Mouse (Mus musculus) stomach, embryonic 16.5 days (tissue): ENCODE measurements around the gene Lrrc52. TPM values are rescaled to one million over a fixed set of nuclear protein-coding genes. Genes with fewer than 3 reads are reported as not detected.

ENCODE experiments used
- ATAC-seq: fragments of 200-750 bp; cut with Nextera tagmentation; 2 replicates; pipeline ENCODE4 v1.8.0; 2017; ENCODE audit warnings: moderate number of reproducible peaks, moderate TSS enrichment; ENCODE audit not compliant: insufficient read depth, low FRiP score
- H3K27ac ChIP-seq: fragments of 300-500 bp; sonication (generic); 2 replicates; pipeline ENCODE4 v1.5.1; 2014; ENCODE audit warnings: low read length
- H3K27me3 ChIP-seq: fragments of 300-500 bp; sonication (generic); 2 replicates; pipeline ENCODE4 v1.6.1; 2014; ENCODE audit warnings: low read length, control low read depth, mixed read lengths; ENCODE audit not compliant: control insufficient read depth, insufficient read depth
- H3K36me3 ChIP-seq: fragments of 300-500 bp; sonication (generic); 2 replicates; pipeline ENCODE4 v1.6.1; 2014; ENCODE audit warnings: low read length; ENCODE audit not compliant: control insufficient read depth, insufficient read depth
- H3K4me1 ChIP-seq: fragments of 300-500 bp; sonication (generic); 2 replicates; pipeline ENCODE4 v1.6.1; 2014; ENCODE audit warnings: low read length, control low read depth, mixed read lengths; ENCODE audit not compliant: control insufficient read depth, insufficient read depth
- H3K4me2 ChIP-seq: fragments of 300-500 bp; sonication (generic); 2 replicates; pipeline ENCODE4 v1.6.1; 2014; ENCODE audit warnings: low read depth, low read length, mixed read lengths
- H3K4me3 ChIP-seq: fragments of 300-500 bp; sonication (generic); replicated peaks from 2 replicates; pipeline ENCODE4 v1.5.1; 2014; ENCODE audit warnings: mild to moderate bottlenecking, low read length
- H3K9ac ChIP-seq: fragments of 300-500 bp; sonication (generic); 2 replicates; pipeline ENCODE4 v1.6.1; 2014; ENCODE audit warnings: low read length
- H3K9me3 ChIP-seq: fragments of 300-500 bp; sonication (generic); replicated peaks from 2 replicates; pipeline ENCODE4 v1.6.1; 2016; ENCODE audit warnings: low read length, control low read depth; ENCODE audit not compliant: control insufficient read depth
- WGBS: fragments of 180-500 bp; shearing (Covaris S2); extraction: QIAGEN DNeasy Blood & Tissue Kit; methylation state at CpG from one replicate; pipeline ENCODE4 v1.1.7; 2014; 5-methylcytosine and 5-hydroxymethylcytosine counted together
- polyA plus RNA-seq: library from polyadenylated mRNA; unstranded; fragments of >200 nt; fragmentation: Nextera tagmentation; extraction: Ambion mirVana; gene quantifications from 2 replicates; pipeline ENCODE4 v1.2.1, GENCODE M21; 2015

Lrrc52 gene
- polyA plus RNA-seq, 1 experiment from 2014 or later: not detected

GRCm38 (mm10) chr1:167422501-167423240 lies 43.9 kb downstream of the Lrrc52 start:
- Histone ChIP-seq H3K27ac (no peak overlapping the region), H3K4me3 (no peak overlapping the region), H3K36me3 (no peaks in the 10 kb centered on the region), H3K4me1 (0 out of 2 replicates have a peak, but pooled peaks cover 2% of the 10 kb centered on the region), H3K27me3 (no peaks in the 10 kb centered on the region), H3K9ac (no peak overlapping the region), H3K4me2 (no peak overlapping the region), H3K9me3 (no peaks in the 10 kb centered on the region)
- no peak for ATAC-seq
- 65% methylated on average over 11 of the region's 11 CpGs for WGBS

DNA sequence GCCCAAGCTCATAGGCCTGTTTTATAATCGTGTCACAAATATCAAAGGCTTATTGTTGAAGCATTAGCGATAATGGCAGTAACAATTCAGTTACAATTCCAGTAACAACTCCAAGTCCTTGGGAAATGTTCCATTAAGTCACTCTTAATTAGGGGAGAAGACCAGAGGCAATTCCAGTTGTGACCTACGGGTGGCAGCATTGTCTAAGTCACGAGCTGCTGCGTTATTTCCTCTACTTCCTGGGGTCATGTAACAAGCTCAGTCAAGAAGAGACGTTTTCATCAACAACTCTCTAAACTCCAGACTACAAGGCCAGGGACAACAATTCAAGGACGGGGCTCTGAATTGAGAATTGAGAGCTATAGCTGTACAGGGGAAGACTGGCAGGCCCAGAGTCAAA lies 51.7 kb downstream of the Lrrc52 start:
- no peak overlapping the region for H3K4me3 ChIP-seq
- no peak overlapping the region for H3K4me2 ChIP-seq
- H3K9ac ChIP-seq: no peak overlapping the region
- no peaks in the 10 kb centered on the region for H3K36me3 ChIP-seq
- no peak for ATAC-seq
- no peaks in the 10 kb centered on the region for H3K9me3 ChIP-seq
- H3K27ac ChIP-seq: no peak overlapping the region
- H3K4me1 ChIP-seq: no peaks in the 10 kb centered on the region
- no peaks in the 10 kb centered on the region for H3K27me3 ChIP-seq
- 5% methylated on average over 7 of the region's 7 CpGs for WGBS

- H3K27me3 ChIP-seq: no peaks in the 10 kb centered on the region
Measured at GRCm38 (mm10) chr1:167411991-167412715, 54.4 kb downstream of the Lrrc52 start.

GRCm38 (mm10) chr1:167409601-167410000 lies 57.0 kb downstream of the Lrrc52 start:
- ATAC-seq: no peak
- Histone ChIP-seq H3K27ac (no peak overlapping the region), H3K9ac (no peak overlapping the region), H3K4me2 (no peak overlapping the region), H3K36me3 (no peaks in the 10 kb centered on the region), H3K4me1 (no peaks in the 10 kb centered on the region), H3K4me3 (no peak overlapping the region), H3K9me3 (no peaks in the 10 kb centered on the region), H3K27me3 (0 out of 2 replicates have a peak, but pooled peaks cover 5% of the 10 kb centered on the region)
- 75% methylated on average over 4 of the region's 4 CpGs for WGBS

More at GRCm38 (mm10) chr1:167411991-167412715, 54.4 kb downstream of the Lrrc52 start:
- Histone ChIP-seq H3K27ac (no peak overlapping the region), H3K36me3 (no peaks in the 10 kb centered on the region), H3K9ac (no peak overlapping the region), H3K4me2 (no peak overlapping the region), H3K4me3 (no peak overlapping the region), H3K9me3 (no peaks in the 10 kb centered on the region), H3K4me1 (no peaks in the 10 kb centered on the region)
- 49% methylated on average over 12 of the region's 12 CpGs for WGBS
- ATAC-seq: no peak

GRCm38 (mm10) chr1:167405237-167405636 lies 61.3 kb downstream of the Lrrc52 start:
- no peak for ATAC-seq
- Histone ChIP-seq H3K27ac (no peak overlapping the region), H3K36me3 (no peaks in the 10 kb centered on the region), H3K4me2 (no peak overlapping the region), H3K27me3 (0 out of 2 replicates have a peak, but pooled peaks cover 5% of the 10 kb centered on the region), H3K9ac (no peak overlapping the region), H3K4me1 (no peaks in the 10 kb centered on the region), H3K4me3 (no peak overlapping the region), H3K9me3 (no peaks in the 10 kb centered on the region)
- 84% methylated on average over 4 of the region's 4 CpGs for WGBS

Other genes starting within 250 kb of the Lrrc52 start
- gene Uck2, start 181.5 kb downstream of the Lrrc52 start, polyA plus RNA-seq: 65.4 and 70.9 TPM in 2 replicates
- gene Tmco1, start 158.4 kb downstream of the Lrrc52 start, polyA plus RNA-seq: 112 TPM in 2 replicates
- gene Aldh9a1, start 116.8 kb downstream of the Lrrc52 start, polyA plus RNA-seq: 84.8 and 85.6 TPM in 2 replicates
- 212 and 275 TPM in 2 replicates for gene Mgst3, start 72.9 kb downstream of the Lrrc52 start, polyA plus RNA-seq
- 1.5 and 2.6 TPM in 2 replicates for gene Rxrg, start 131.6 kb upstream of the Lrrc52 start, polyA plus RNA-seq
- 0.10 and 0.11 TPM in 2 replicates for gene Lmx1a, start 222.5 kb upstream of the Lrrc52 start, polyA plus RNA-seq